Mouse (Mus musculus) limb, embryonic 12.5 days (tissue): ENCODE data around the gene Hs3st3b1. TPM values are rescaled to one million over a fixed set of nuclear protein-coding genes. Genes with fewer than 3 reads are reported as not detected.

Experiments
- ATAC-seq: fragments of 200-750 bp; cut with Nextera tagmentation; 2 replicates; pipeline ENCODE4 v1.8.0; 2017; ENCODE audit warnings: low read depth, moderate TSS enrichment; ENCODE audit not compliant: insufficient number of reproducible peaks, insufficient read depth, low FRiP score, low TSS enrichment
- H3K27ac ChIP-seq: fragments of 300-500 bp; sonication (generic); 2 replicates; pipeline ENCODE4 v1.5.1; 2016; ENCODE audit warnings: mild to moderate bottlenecking, moderate library complexity
- H3K27me3 ChIP-seq: fragments of 300-500 bp; sonication (generic); 2 replicates; pipeline ENCODE4 v1.6.1; 2016; ENCODE audit warnings: mild to moderate bottlenecking, moderate library complexity
- H3K36me3 ChIP-seq: fragments of 300-500 bp; sonication (generic); 2 replicates; pipeline ENCODE4 v1.6.1; 2016; ENCODE audit warnings: mild to moderate bottlenecking, moderate library complexity
- H3K4me1 ChIP-seq: fragments of 300-500 bp; sonication (generic); replicated peaks from 2 replicates; pipeline ENCODE4 v1.6.1; 2016
- H3K4me2 ChIP-seq: fragments of 300-500 bp; sonication (generic); 2 replicates; pipeline ENCODE4 v1.6.1; 2016; ENCODE audit warnings: mild to moderate bottlenecking, moderate library complexity
- H3K4me3 ChIP-seq: fragments of 300-500 bp; sonication (generic); replicated peaks from 2 replicates; pipeline ENCODE4 v1.5.1; 2016; ENCODE audit warnings: mild to moderate bottlenecking
- H3K9ac ChIP-seq: fragments of 300-500 bp; sonication (generic); replicated peaks from 2 replicates; pipeline ENCODE4 v1.6.1; 2016; ENCODE audit warnings: mild to moderate bottlenecking, moderate library complexity
- H3K9me3 ChIP-seq: fragments of 300-500 bp; sonication (generic); 2 replicates; pipeline ENCODE4 v1.6.1; 2016; ENCODE audit warnings: mild to moderate bottlenecking, moderate library complexity
- WGBS: fragments of 180-500 bp; shearing (Covaris S2); methylation state at CpG from one replicate; pipeline ENCODE4 v1.1.7; 2016; 5-methylcytosine and 5-hydroxymethylcytosine counted together
- polyA plus RNA-seq: library from polyadenylated mRNA; unstranded; fragments of >200 nt; fragmentation: Nextera tagmentation; extraction: Ambion mirVana; gene quantifications from 2 replicates; pipeline ENCODE4 v1.2.1, GENCODE M21; 2016

Gene Hs3st3b1
- polyA plus RNA-seq, 1 experiment from 2014 or later = 23.5 TPM

GRCm38 (mm10) chr11:63878616-63879015 is 43.5 kb downstream of the Hs3st3b1 start:
- ATAC-seq = no peak
- 93% methylated on average over 4 of the region's 4 CpGs for WGBS
- Histone ChIP-seq H3K36me3 (no peaks in the 10 kb centered on the region), H3K4me3 (no peak overlapping the region), H3K27ac (no peak overlapping the region), H3K27me3 (0 out of 2 replicates have a peak, but pooled peaks cover 3% of the 10 kb centered on the region), H3K4me2 (no peak overlapping the region), H3K9me3 (no peaks in the 10 kb centered on the region), H3K9ac (no peak overlapping the region), H3K4me1 (peaks cover 9% of the 10 kb centered on the region; the same call in 1 of the 2 replicates)

GRCm38 (mm10) chr11:63862746-63863145 is 59.3 kb downstream of the Hs3st3b1 start:
- no peaks in the 10 kb centered on the region for H3K9me3 ChIP-seq
- no peak overlapping the region for H3K9ac ChIP-seq
- no peak for ATAC-seq
- no peak overlapping the region for H3K4me3 ChIP-seq
- H3K27ac ChIP-seq = no peak overlapping the region
- H3K36me3 ChIP-seq = no peaks in the 10 kb centered on the region
- H3K4me2 ChIP-seq = no peak overlapping the region
- peaks cover 6% of the 10 kb centered on the region; the same call in 1 of the 2 replicates for H3K27me3 ChIP-seq
- WGBS = 50% methylated on average over 1 of the region's 1 CpGs
- peaks cover 8% of the 10 kb centered on the region; the same call in 1 of the 2 replicates for H3K4me1 ChIP-seq

GRCm38 (mm10) chr11:63861982-63862381 is 60.1 kb downstream of the Hs3st3b1 start:
- no peak for ATAC-seq
- Histone ChIP-seq H3K9me3 (no peaks in the 10 kb centered on the region), H3K4me1 (peaks cover 8% of the 10 kb centered on the region; the same call in 1 of the 2 replicates), H3K4me3 (no peak overlapping the region), H3K36me3 (no peaks in the 10 kb centered on the region), H3K27ac (no peak overlapping the region), H3K9ac (no peak overlapping the region), H3K27me3 (peaks cover 6% of the 10 kb centered on the region; the same call in 1 of the 2 replicates), H3K4me2 (no peak overlapping the region)
- 27% methylated on average over 1 of the region's 1 CpGs for WGBS

GRCm38 (mm10) chr11:63851041-63851730 is 70.9 kb downstream of the Hs3st3b1 start:
- Histone ChIP-seq H3K4me2 (no peak overlapping the region), H3K27ac (no peak overlapping the region), H3K27me3 (no peaks in the 10 kb centered on the region), H3K4me1 (peaks cover 18% of the 10 kb centered on the region), H3K9me3 (no peaks in the 10 kb centered on the region), H3K9ac (no peak overlapping the region), H3K36me3 (no peaks in the 10 kb centered on the region), H3K4me3 (no peak overlapping the region)
- no peak for ATAC-seq
- WGBS = 66% methylated on average over 6 of the region's 6 CpGs

- Histone ChIP-seq H3K4me3 (no peak overlapping the region), H3K27me3 (no peaks in the 10 kb centered on the region), H3K27ac (peak overlapping the region; percentile 5; the same call in 1 of the 2 replicates), H3K36me3 (no peaks in the 10 kb centered on the region), H3K4me1 (peaks cover 18% of the 10 kb centered on the region), H3K4me2 (no peak overlapping the region), H3K9ac (no peak overlapping the region), H3K9me3 (no peaks in the 10 kb centered on the region)
- peak; percentile 75; the same call in 1 of the 2 replicates for ATAC-seq
- WGBS = 26% methylated on average over 4 of the region's 4 CpGs
Measured at GRCm38 (mm10) chr11:63850261-63850660, 71.8 kb downstream of the Hs3st3b1 start.

GRCm38 (mm10) chr11:63845379-63845778 is 76.7 kb downstream of the Hs3st3b1 start:
- Histone ChIP-seq H3K27me3 (0 out of 2 replicates have a peak, but pooled peaks cover 2% of the 10 kb centered on the region), H3K4me1 (peaks cover 16% of the 10 kb centered on the region), H3K9me3 (0 out of 2 replicates have a peak, but pooled peaks cover 3% of the 10 kb centered on the region), H3K4me2 (no peak overlapping the region), H3K4me3 (no peak overlapping the region), H3K9ac (no peak overlapping the region), H3K27ac (no peak overlapping the region), H3K36me3 (no peaks in the 10 kb centered on the region)
- ATAC-seq = no peak
- no CpG with 5 or more reads among the region's 6 CpGs for WGBS

GRCm38 (mm10) chr11:63844701-63845100 is 77.4 kb downstream of the Hs3st3b1 start:
- Histone ChIP-seq H3K9me3 (0 out of 2 replicates have a peak, but pooled peaks cover 3% of the 10 kb centered on the region), H3K4me1 (peaks cover 12% of the 10 kb centered on the region), H3K27ac (peak overlapping the region; percentile 76), H3K27me3 (0 out of 2 replicates have a peak, but pooled peaks cover 2% of the 10 kb centered on the region), H3K36me3 (no peaks in the 10 kb centered on the region), H3K4me2 (peak overlapping the region; percentile 27), H3K4me3 (no peak overlapping the region), H3K9ac (no peak overlapping the region)
- ATAC-seq = no peak
- WGBS = 25% methylated on average over 8 of the region's 8 CpGs

- WGBS = 89% methylated on average over 13 of the region's 13 CpGs
Measured at GRCm38 (mm10) chr11:63837526-63837925, 84.6 kb downstream of the Hs3st3b1 start.

More at GRCm38 (mm10) chr11:63837526-63837925, 84.6 kb downstream of the Hs3st3b1 start:
- no peak overlapping the region for H3K27ac ChIP-seq
- no peak overlapping the region for H3K4me3 ChIP-seq
- no peak overlapping the region for H3K9ac ChIP-seq
- H3K4me2 ChIP-seq = no peak overlapping the region
- 0 out of 2 replicates have a peak, but pooled peaks cover 3% of the 10 kb centered on the region for H3K9me3 ChIP-seq
- H3K4me1 ChIP-seq = peaks cover 8% of the 10 kb centered on the region
- no peaks in the 10 kb centered on the region for H3K36me3 ChIP-seq
- ATAC-seq = no peak
- H3K27me3 ChIP-seq = peaks cover 11% of the 10 kb centered on the region

Other genes starting within 250 kb of the Hs3st3b1 start
- gene Cox10, start 157.2 kb upstream of the Hs3st3b1 start, polyA plus RNA-seq = 21.0 and 21.8 TPM in 2 replicates